Mouse (Mus musculus) embryonic facial prominence, embryonic 11.5 days (tissue): ENCODE measurements around the gene Psmb6. TPM values are rescaled to one million over a fixed set of nuclear protein-coding genes. Genes with fewer than 3 reads are reported as not detected.

ENCODE experiments used
- ATAC-seq: fragments of 200-750 bp; cut with Nextera tagmentation; replicated peaks from 2 replicates; pipeline ENCODE4 v1.8.0; 2017; ENCODE audit warnings: low read depth; ENCODE audit not compliant: insufficient number of reproducible peaks, low FRiP score, low TSS enrichment
- DNase-seq: peaks from one replicate; pipeline ENCODE4 v3.0.0-alpha.2; 2015; ENCODE audit warnings: low spot score
- H3K27ac ChIP-seq: fragments of 300-500 bp; sonication (generic); replicated peaks from 2 replicates; pipeline ENCODE4 v1.5.1; 2014; ENCODE audit warnings: mild to moderate bottlenecking, low read depth, low read length, control low read depth
- H3K27me3 ChIP-seq: fragments of 300-500 bp; sonication (generic); 2 replicates; pipeline ENCODE4 v1.6.1; 2014; ENCODE audit warnings: mild to moderate bottlenecking, low read length, moderate library complexity, mixed read lengths; ENCODE audit not compliant: control insufficient read depth, insufficient read depth
- H3K36me3 ChIP-seq: fragments of 300-500 bp; sonication (generic); replicated peaks from 2 replicates; pipeline ENCODE4 v1.6.1; 2014; ENCODE audit warnings: low read depth, mild to moderate bottlenecking, low read length, moderate library complexity, mixed read lengths; ENCODE audit not compliant: control insufficient read depth, insufficient read depth
- H3K4me1 ChIP-seq: fragments of 300-500 bp; sonication (generic); 2 replicates; pipeline ENCODE4 v1.6.1; 2014; ENCODE audit warnings: low read length, mixed read lengths; ENCODE audit not compliant: control insufficient read depth, insufficient read depth
- H3K4me2 ChIP-seq: fragments of 300-500 bp; sonication (generic); 2 replicates; pipeline ENCODE4 v1.6.1; 2014; ENCODE audit warnings: low read depth, mild to moderate bottlenecking, control low read depth, low read length, moderate library complexity
- H3K4me3 ChIP-seq: fragments of 300-500 bp; sonication (generic); 2 replicates; pipeline ENCODE4 v1.5.1; 2014; ENCODE audit warnings: low read depth, low read length, control low read depth
- H3K9ac ChIP-seq: fragments of 300-500 bp; sonication (generic); replicated peaks from 2 replicates; pipeline ENCODE4 v1.6.1; 2014; ENCODE audit warnings: mild to moderate bottlenecking, control low read depth, low read length
- H3K9me3 ChIP-seq: fragments of 300-500 bp; sonication (generic); replicated peaks from 2 replicates; pipeline ENCODE4 v1.6.1; 2016; ENCODE audit warnings: mild to moderate bottlenecking, low read length, inconsistent platforms, mixed read lengths; ENCODE audit not compliant: control insufficient read depth
- WGBS: fragments of 180-500 bp; shearing (Covaris S2); extraction: QIAGEN DNeasy Blood & Tissue Kit; methylation state at CpG from one replicate; pipeline ENCODE4 v1.1.7; 2014; 5-methylcytosine and 5-hydroxymethylcytosine counted together
- polyA plus RNA-seq: library from polyadenylated mRNA; unstranded; fragments of >200 nt; fragmentation: Nextera tagmentation; extraction: Ambion mirVana; gene quantifications from 2 replicates; pipeline ENCODE4 v1.2.1, GENCODE M21; 2014

Psmb6 gene
- polyA plus RNA-seq, 1 experiment from 2014 or later, result 827 TPM

- WGBS, result 78% methylated on average over 9 of the region's 9 CpGs
- H3K36me3 ChIP-seq, result no peaks in the 10 kb centered on the region
- ATAC-seq, result no peak
- H3K27me3 ChIP-seq, result no peaks in the 10 kb centered on the region
- no peak within 1 kb of the TSS for H3K4me2 ChIP-seq
- H3K4me1 ChIP-seq, result 0 out of 2 replicates have a peak, but pooled peaks cover 2% of the 10 kb centered on the region
- no peak within 1 kb of the TSS for H3K9ac ChIP-seq
- no peaks in the 10 kb centered on the region for H3K9me3 ChIP-seq
- H3K27ac ChIP-seq, result no peak within 1 kb of the TSS
- DNase-seq, result no peak
- no peak within 1 kb of the TSS for H3K4me3 ChIP-seq
These were observed 20.2 kb upstream of the Psmb6 start, which contains the start of gene Tm4sf5 for GRCm38 (mm10) chr11:70504970-70505369. TSS of gene Tm4sf5 (plus strand) at chr11:70505244.

DNA sequence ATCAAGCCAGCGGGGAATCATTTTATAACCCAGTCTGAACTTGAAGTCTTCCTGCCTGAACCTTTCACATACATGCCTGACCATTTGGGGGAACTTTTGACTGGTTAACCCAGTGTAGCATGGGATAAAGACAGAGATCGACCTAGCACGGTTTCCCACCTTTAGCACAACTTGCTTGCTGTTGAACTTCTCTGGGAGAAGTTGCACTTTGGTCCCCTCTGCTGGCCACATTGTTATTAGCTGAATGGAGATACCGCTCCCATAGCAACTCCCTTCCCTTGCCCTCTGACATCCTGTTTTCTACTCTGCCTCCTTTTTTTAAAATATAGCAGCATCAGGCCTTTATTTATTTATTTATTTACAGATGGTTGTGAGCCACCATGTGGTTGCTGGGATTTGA, 18.8 kb upstream of the Psmb6 start:
- H3K27ac ChIP-seq, result no peak overlapping the region
- no peak overlapping the region for H3K4me3 ChIP-seq
- no peak overlapping the region for H3K9ac ChIP-seq
- 30% methylated on average over 4 of the region's 4 CpGs for WGBS
- no peaks in the 10 kb centered on the region for H3K27me3 ChIP-seq
- ATAC-seq (no peak), DNase-seq (peak; percentile 72)
- H3K4me2 ChIP-seq, result no peak overlapping the region
- H3K9me3 ChIP-seq, result no peaks in the 10 kb centered on the region
- 0 out of 2 replicates have a peak, but pooled peaks cover 2% of the 10 kb centered on the region for H3K4me1 ChIP-seq
- no peaks in the 10 kb centered on the region for H3K36me3 ChIP-seq

DNA sequence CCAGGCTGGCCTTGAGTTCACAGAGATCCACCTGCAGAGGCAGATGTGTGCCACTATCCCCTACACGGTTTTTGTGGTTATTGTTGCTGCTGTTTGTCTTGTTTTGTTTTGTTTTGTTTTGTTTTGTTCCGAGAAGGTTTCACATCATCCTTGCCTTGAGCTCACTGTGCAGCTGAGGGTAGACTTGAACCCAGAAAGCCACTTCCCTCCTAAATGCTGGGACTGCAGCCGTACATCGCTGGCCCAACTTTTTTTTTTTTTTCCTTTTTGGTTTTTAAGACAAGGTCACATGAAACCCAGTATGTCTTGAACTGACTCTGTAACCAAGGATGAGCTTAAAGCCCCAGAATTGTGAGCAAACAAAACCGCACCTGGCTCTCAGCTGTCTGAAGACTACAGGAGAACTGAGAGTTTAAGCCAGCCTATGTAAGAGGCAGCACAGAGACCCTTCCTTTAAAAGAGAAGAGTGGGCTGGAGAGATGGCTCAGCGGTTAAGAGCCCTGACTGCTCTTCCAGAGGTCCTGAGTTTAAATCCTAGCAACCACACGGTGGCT, 18.1 kb upstream of the Psmb6 start:
- Histone ChIP-seq H3K4me2 (no peak overlapping the region), H3K36me3 (no peaks in the 10 kb centered on the region), H3K4me3 (no peak overlapping the region), H3K4me1 (0 out of 2 replicates have a peak, but pooled peaks cover 2% of the 10 kb centered on the region), H3K9me3 (no peaks in the 10 kb centered on the region), H3K27ac (no peak overlapping the region), H3K27me3 (no peaks in the 10 kb centered on the region), H3K9ac (no peak overlapping the region)
- ATAC-seq (no peak), DNase-seq (no peak)
- WGBS, result 71% methylated on average over 7 of the region's 7 CpGs

DNA sequence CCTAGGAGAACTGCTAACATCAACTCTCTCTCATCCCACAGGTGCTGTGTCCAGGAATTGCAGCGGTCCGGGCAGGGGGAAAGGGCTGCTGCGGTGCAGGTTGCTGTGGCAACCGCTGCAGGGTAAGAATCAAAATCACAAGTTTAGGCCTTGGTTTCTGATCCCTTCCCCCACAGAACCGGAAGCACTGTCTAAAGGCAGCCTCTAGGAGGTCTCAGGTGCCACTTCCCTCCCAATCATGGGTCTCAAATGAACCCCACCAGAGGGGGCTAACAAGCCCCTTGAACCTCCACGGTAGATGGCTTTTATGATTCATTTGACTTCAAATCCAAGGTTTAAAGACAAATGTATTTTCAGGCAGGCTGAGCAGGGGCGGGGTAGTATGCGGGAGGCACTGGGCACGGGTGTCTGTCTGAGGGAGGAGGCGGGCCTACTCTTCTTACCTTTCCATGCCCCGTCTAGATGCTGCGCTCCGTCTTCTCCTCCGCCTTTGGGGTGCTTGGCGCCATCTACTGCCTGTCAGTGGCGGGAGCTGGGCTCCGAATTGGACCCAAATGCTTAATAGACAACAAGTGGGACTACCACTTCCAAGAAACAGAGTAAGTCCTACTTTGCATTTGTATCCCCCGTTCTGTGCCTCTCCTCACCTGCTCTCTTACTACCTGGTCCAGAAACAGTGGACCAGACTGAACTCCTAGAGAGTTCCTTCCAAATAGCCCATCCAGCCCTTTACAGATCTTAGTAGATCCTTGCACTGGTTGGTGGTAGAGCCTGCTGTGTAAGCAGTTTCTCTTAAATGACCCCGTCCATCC, 15.2 kb upstream of the Psmb6 start:
- no peak overlapping the region for H3K4me3 ChIP-seq
- ATAC-seq (0 out of 2 replicates have a peak, but pooled peaks have one; percentile 44), DNase-seq (peak; percentile 72)
- H3K4me2 ChIP-seq, result peak overlapping the region; percentile 16; the same call in 1 of the 2 replicates
- no peaks in the 10 kb centered on the region for H3K36me3 ChIP-seq
- WGBS, result 10% methylated on average over 19 of the region's 19 CpGs
- H3K4me1 ChIP-seq, result 0 out of 2 replicates have a peak, but pooled peaks cover 2% of the 10 kb centered on the region
- no peak overlapping the region for H3K27ac ChIP-seq
- H3K9me3 ChIP-seq, result no peaks in the 10 kb centered on the region
- H3K9ac ChIP-seq, result no peak overlapping the region
- H3K27me3 ChIP-seq, result no peaks in the 10 kb centered on the region

GRCm38 (mm10) chr11:70511242-70511641, 13.9 kb upstream of the Psmb6 start:
- no peak for DNase-seq
- H3K4me1 ChIP-seq, result 0 out of 2 replicates have a peak, but pooled peaks cover 2% of the 10 kb centered on the region
- no peaks in the 10 kb centered on the region for H3K36me3 ChIP-seq
- no peak for ATAC-seq
- H3K9ac ChIP-seq, result no peak overlapping the region
- H3K4me2 ChIP-seq, result no peak overlapping the region
- H3K9me3 ChIP-seq, result no peaks in the 10 kb centered on the region
- no peaks in the 10 kb centered on the region for H3K27me3 ChIP-seq
- H3K4me3 ChIP-seq, result no peak overlapping the region
- 69% methylated on average over 2 of the region's 2 CpGs for WGBS
- no peak overlapping the region for H3K27ac ChIP-seq

- Histone ChIP-seq H3K27ac (no peak overlapping the region), H3K4me2 (no peak overlapping the region), H3K27me3 (no peaks in the 10 kb centered on the region), H3K9me3 (no peaks in the 10 kb centered on the region), H3K4me1 (0 out of 2 replicates have a peak, but pooled peaks cover 2% of the 10 kb centered on the region), H3K4me3 (no peak overlapping the region), H3K9ac (no peak overlapping the region), H3K36me3 (no peaks in the 10 kb centered on the region)
- DNase-seq (no peak), ATAC-seq (no peak)
- WGBS, result 89% methylated on average over 7 of the region's 7 CpGs
These were observed 13.3 kb upstream of the Psmb6 start for GRCm38 (mm10) chr11:70511825-70512224.

- WGBS, result 76% methylated on average over 7 of the region's 7 CpGs
- Histone ChIP-seq H3K27ac (no peak overlapping the region), H3K36me3 (no peaks in the 10 kb centered on the region), H3K9ac (no peak overlapping the region), H3K4me2 (no peak overlapping the region), H3K4me3 (no peak overlapping the region), H3K27me3 (no peaks in the 10 kb centered on the region), H3K9me3 (no peaks in the 10 kb centered on the region), H3K4me1 (0 out of 2 replicates have a peak, but pooled peaks cover 2% of the 10 kb centered on the region)
- no peak for ATAC-seq
- no peak for DNase-seq
These were observed 12.3 kb upstream of the Psmb6 start for GRCm38 (mm10) chr11:70512709-70513342.
